Mouse (Mus musculus) heart, embryonic 14.5 days (tissue): Measurements from ENCODE around the gene Ttc29. TPM values are rescaled to one million over a fixed set of nuclear protein-coding genes. Genes with fewer than 3 reads are reported as not detected.

Experiments
- ATAC-seq: fragments of 200-750 bp; cut with Nextera tagmentation; 2 replicates; pipeline ENCODE4 v1.8.0; 2017; ENCODE audit warnings: low read depth, moderate TSS enrichment; ENCODE audit not compliant: insufficient number of reproducible peaks, insufficient read depth, low FRiP score
- H3K27ac ChIP-seq, 2 experiments: fragments of 200-500 bp in 1 of 2; fragments of 300-500 bp in 1 of 2; sonication (generic) in 1 of 2; replicated peaks in 1 of 2; 2 replicates each; pipeline ENCODE4 v1.5.1; 2012 to 2014; ENCODE audit warnings: low read depth in 2 of 2, low read length in 2 of 2, control low read depth in 1 of 2, mild to moderate bottlenecking in 1 of 2, mixed read lengths in 1 of 2; ENCODE audit not compliant: control insufficient read depth in 1 of 2, insufficient read depth in 1 of 2
- H3K27me3 ChIP-seq: fragments of 300-500 bp; sonication (generic); 2 replicates; pipeline ENCODE4 v1.6.1; 2014; ENCODE audit warnings: mild to moderate bottlenecking, low read length, control low read depth; ENCODE audit not compliant: control insufficient read depth, insufficient read depth
- H3K36me3 ChIP-seq: fragments of 300-500 bp; sonication (generic); 2 replicates; pipeline ENCODE4 v1.6.1; 2014; ENCODE audit warnings: mild to moderate bottlenecking, control low read depth, low read length, mixed read lengths; ENCODE audit not compliant: control insufficient read depth, insufficient read depth
- H3K4me1 ChIP-seq, 2 experiments: fragments of 200-500 bp in 1 of 2; fragments of 300-500 bp in 1 of 2; sonication (generic) in 1 of 2; 2 replicates each; pipeline ENCODE4 v1.6.1; 2012 to 2014; ENCODE audit warnings: low read length in 2 of 2, control low read depth in 1 of 2, mixed read lengths in 1 of 2; ENCODE audit not compliant: control insufficient read depth in 2 of 2, insufficient read depth in 2 of 2
- H3K4me2 ChIP-seq: fragments of 300-500 bp; sonication (generic); 2 replicates; pipeline ENCODE4 v1.6.1; 2014; ENCODE audit warnings: mild to moderate bottlenecking, low read length
- H3K4me3 ChIP-seq, 2 experiments: fragments of 200-500 bp in 1 of 2; fragments of 300-500 bp in 1 of 2; sonication (generic) in 1 of 2; 2 replicates each; pipeline ENCODE4 v1.5.1; 2012 to 2014; ENCODE audit warnings: low read length in 2 of 2, mild to moderate bottlenecking in 2 of 2, control low read depth in 1 of 2, low read depth in 1 of 2, moderate library complexity in 1 of 2; ENCODE audit not compliant: control insufficient read depth in 1 of 2, insufficient read depth in 1 of 2
- H3K9ac ChIP-seq: fragments of 300-500 bp; sonication (generic); 2 replicates; pipeline ENCODE4 v1.6.1; 2014; ENCODE audit warnings: mild to moderate bottlenecking, low read length
- H3K9me3 ChIP-seq: fragments of 300-500 bp; sonication (generic); 2 replicates; pipeline ENCODE4 v1.6.1; 2016; ENCODE audit warnings: low read length, control low read depth; ENCODE audit not compliant: control insufficient read depth
- WGBS: fragments of 180-500 bp; shearing (Covaris S2); extraction: QIAGEN DNeasy Blood & Tissue Kit; methylation state at CpG from one replicate; pipeline ENCODE4 v1.1.7; 2014; 5-methylcytosine and 5-hydroxymethylcytosine counted together
- polyA plus RNA-seq: library from polyadenylated mRNA; unstranded; fragments of >200 nt; fragmentation: Nextera tagmentation; extraction: Ambion mirVana; gene quantifications from 2 replicates; pipeline ENCODE4 v1.2.1, GENCODE M21; 2014

Gene Ttc29
- polyA plus RNA-seq, 1 experiment from 2014 or later: not detected

DNA sequence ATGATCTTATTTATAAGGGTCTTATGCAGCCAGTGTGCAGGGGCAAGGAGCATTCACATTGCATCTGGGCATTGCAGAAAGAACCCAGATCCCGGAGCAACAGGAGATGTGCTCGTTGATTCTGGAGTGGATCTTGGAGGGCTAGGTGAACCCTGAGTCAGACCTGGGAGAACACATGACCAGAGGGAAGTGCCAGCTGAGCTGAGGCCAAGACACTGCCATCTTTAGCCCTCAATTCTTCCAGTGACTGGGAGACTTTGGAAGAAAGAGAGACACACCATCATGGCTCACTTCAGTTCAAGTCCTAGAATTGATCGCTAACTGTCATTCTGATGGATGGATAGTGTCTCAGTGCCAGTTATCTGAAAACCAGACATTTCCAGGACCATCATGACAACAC lies 41.9 kb downstream of the Ttc29 start:
- Histone ChIP-seq H3K4me1 (no peaks in the 10 kb centered on the region), H3K36me3 (no peaks in the 10 kb centered on the region)

GRCm38 (mm10) chr8:78265506-78265905 lies 52.4 kb downstream of the Ttc29 start:
- no peaks in the 10 kb centered on the region; a peak in 1 of 4 replicates for H3K4me1 ChIP-seq
- ATAC-seq: no peak
- 84% methylated on average over 5 of the region's 5 CpGs for WGBS
- no peaks in the 10 kb centered on the region for H3K36me3 ChIP-seq
- H3K4me2 ChIP-seq: no peak overlapping the region
- H3K27ac ChIP-seq: no peak overlapping the region
- no peak overlapping the region for H3K4me3 ChIP-seq
- H3K9me3 ChIP-seq: no peaks in the 10 kb centered on the region
- H3K27me3 ChIP-seq: no peaks in the 10 kb centered on the region
- H3K9ac ChIP-seq: no peak overlapping the region

More for the DNA sequence above, 41.9 kb downstream of the Ttc29 start:
- no peak for ATAC-seq
- no peaks in the 10 kb centered on the region for H3K27me3 ChIP-seq
- no peak overlapping the region for H3K27ac ChIP-seq
- no peak overlapping the region for H3K4me3 ChIP-seq
- H3K4me2 ChIP-seq: no peak overlapping the region
- H3K9ac ChIP-seq: no peak overlapping the region
- H3K9me3 ChIP-seq: no peaks in the 10 kb centered on the region
- WGBS: 88% methylated on average over 3 of the region's 3 CpGs

GRCm38 (mm10) chr8:78266231-78266630 lies 53.1 kb downstream of the Ttc29 start:
- H3K4me1 ChIP-seq: no peaks in the 10 kb centered on the region; a peak in 1 of 4 replicates
- 30% methylated on average over 3 of the region's 3 CpGs for WGBS
- no peak overlapping the region for H3K9ac ChIP-seq
- H3K36me3 ChIP-seq: no peaks in the 10 kb centered on the region
- no peak overlapping the region for H3K27ac ChIP-seq
- no peak overlapping the region for H3K4me2 ChIP-seq
- no peaks in the 10 kb centered on the region for H3K27me3 ChIP-seq
- H3K4me3 ChIP-seq: no peak overlapping the region
- no peaks in the 10 kb centered on the region for H3K9me3 ChIP-seq
- no peak for ATAC-seq

DNA sequence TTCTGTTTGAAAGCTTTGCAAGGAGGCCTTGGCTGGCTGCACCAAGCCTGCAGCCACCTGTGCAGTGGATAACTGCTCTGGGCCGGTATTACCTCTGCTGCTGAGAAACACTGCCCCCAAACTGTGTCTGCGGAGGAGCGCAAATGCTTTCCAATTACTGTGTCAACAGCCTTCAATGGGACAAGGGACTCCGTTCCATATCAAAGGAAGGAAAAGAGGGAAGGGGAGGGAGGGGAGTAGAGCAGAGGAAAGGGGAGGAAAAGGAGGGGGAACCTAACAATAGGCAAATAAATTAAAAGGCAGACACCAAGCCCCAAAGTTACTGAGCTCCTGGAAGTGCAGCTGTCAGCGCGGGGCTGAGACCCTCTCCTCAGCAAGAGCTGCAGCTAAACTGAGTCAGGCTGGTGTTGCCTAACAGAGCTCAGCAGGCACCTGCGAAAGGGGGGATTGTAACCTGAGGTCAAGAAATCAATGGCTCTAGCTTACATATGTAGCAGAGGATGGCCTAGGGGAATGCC lies 54.9 kb downstream of the Ttc29 start:
- Histone ChIP-seq H3K9me3 (no peaks in the 10 kb centered on the region), H3K4me3 (no peak overlapping the region), H3K4me2 (no peak overlapping the region), H3K27me3 (no peaks in the 10 kb centered on the region), H3K9ac (no peak overlapping the region), H3K4me1 (no peaks in the 10 kb centered on the region; a peak in 2 of 4 replicates), H3K27ac (peak overlapping the region in 1 of 2 experiments; percentile 37; a peak in 1 of 4 replicates), H3K36me3 (no peaks in the 10 kb centered on the region)
- WGBS: 11% methylated on average over 7 of the region's 7 CpGs
- ATAC-seq: peak; percentile 59

DNA sequence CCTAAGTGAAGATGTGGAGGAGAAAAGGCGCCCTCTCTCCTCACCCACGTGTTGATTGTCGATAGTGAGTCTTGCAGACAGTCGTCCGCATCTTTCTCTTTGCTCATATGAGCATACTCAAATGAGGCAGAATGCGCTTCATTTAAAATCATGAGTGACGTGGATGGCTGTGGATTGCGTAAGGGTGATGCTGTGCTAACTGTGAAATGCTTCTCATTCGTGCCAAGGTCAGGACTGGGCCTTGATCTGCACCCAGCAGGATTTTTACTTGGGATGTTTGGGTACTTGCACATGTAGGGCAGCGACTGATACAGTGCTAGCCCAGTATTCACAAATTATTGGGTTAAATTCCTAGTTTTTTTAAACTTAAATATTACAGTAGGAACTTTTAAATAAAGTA lies 56.2 kb downstream of the Ttc29 start:
- H3K27me3 ChIP-seq: no peaks in the 10 kb centered on the region
- no peak overlapping the region for H3K27ac ChIP-seq
- H3K4me1 ChIP-seq: no peaks in the 10 kb centered on the region; a peak in 2 of 4 replicates
- no peak overlapping the region for H3K4me2 ChIP-seq
- no peak for ATAC-seq
- no peaks in the 10 kb centered on the region for H3K9me3 ChIP-seq
- WGBS: 79% methylated on average over 10 of the region's 10 CpGs
- no peak overlapping the region for H3K9ac ChIP-seq
- no peak overlapping the region for H3K4me3 ChIP-seq
- no peaks in the 10 kb centered on the region for H3K36me3 ChIP-seq

DNA sequence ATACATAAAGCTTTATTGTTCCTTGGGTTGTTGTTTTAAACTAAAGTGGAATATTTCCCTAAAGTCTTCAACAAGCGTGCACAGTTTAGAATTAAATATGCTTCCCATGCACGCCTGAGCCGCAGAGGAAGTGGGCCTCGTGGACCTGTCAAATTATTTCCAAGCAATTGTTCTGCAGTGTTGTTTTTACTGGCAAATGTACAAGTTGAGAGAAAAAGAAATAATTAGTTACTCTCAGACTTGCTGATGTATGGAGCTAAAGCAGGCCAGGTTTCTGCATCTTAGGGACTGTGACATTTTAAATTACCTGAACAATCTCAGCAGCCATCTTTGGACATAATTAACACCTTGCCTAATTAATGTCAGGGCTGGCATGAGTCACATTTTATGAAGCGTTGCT lies 58.3 kb downstream of the Ttc29 start:
- Histone ChIP-seq H3K4me2 (no peak overlapping the region), H3K27me3 (no peaks in the 10 kb centered on the region), H3K27ac (peak overlapping the region in 1 of 2 experiments; percentile 59; a peak in 1 of 4 replicates), H3K36me3 (no peaks in the 10 kb centered on the region), H3K4me3 (no peak overlapping the region), H3K9ac (no peak overlapping the region), H3K4me1 (no peaks in the 10 kb centered on the region; a peak in 2 of 4 replicates), H3K9me3 (no peaks in the 10 kb centered on the region)
- 68% methylated on average over 5 of the region's 5 CpGs for WGBS
- ATAC-seq: no peak

- no peak for ATAC-seq
- no peak overlapping the region for H3K27ac ChIP-seq
- H3K27me3 ChIP-seq: no peaks in the 10 kb centered on the region
- H3K36me3 ChIP-seq: no peaks in the 10 kb centered on the region
- no peaks in the 10 kb centered on the region for H3K9me3 ChIP-seq
- H3K4me3 ChIP-seq: no peak overlapping the region
- WGBS: 81% methylated on average over 8 of the region's 8 CpGs
- no peaks in the 10 kb centered on the region; a peak in 1 of 4 replicates for H3K4me1 ChIP-seq
- H3K4me2 ChIP-seq: no peak overlapping the region
- H3K9ac ChIP-seq: no peak overlapping the region
Measured at GRCm38 (mm10) chr8:78276120-78276519, 63.0 kb downstream of the Ttc29 start.

DNA sequence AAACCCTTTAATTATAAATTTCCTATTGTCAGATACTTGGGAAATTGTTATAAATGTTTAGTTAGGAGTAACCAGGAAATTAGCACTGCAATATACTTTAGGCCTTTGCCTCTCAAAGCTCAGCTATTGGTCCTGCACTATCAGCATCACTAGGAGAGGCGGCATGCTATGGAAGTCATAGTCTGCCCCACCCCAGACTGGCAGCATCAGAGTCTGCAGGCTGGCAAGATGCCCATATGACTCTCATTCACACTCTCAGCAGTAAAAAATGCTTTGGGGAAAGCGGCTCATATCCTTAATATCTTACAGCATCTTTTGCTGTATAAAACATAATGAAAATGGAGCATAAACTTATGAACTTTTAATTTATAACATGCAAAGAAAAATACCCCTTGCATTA lies 64.3 kb downstream of the Ttc29 start:
- WGBS: 53% methylated on average over 2 of the region's 2 CpGs
- no peak overlapping the region for H3K4me3 ChIP-seq
- H3K4me1 ChIP-seq: no peaks in the 10 kb centered on the region
- H3K27me3 ChIP-seq: no peaks in the 10 kb centered on the region
- H3K27ac ChIP-seq: no peak overlapping the region
- no peaks in the 10 kb centered on the region for H3K36me3 ChIP-seq
- H3K4me2 ChIP-seq: no peak overlapping the region
- H3K9ac ChIP-seq: no peak overlapping the region
- ATAC-seq: no peak
- no peaks in the 10 kb centered on the region for H3K9me3 ChIP-seq
